Mouse (Mus musculus): ENCODE results near the gene Hoxa9. TPM values are rescaled to one million over a fixed set of nuclear protein-coding genes. Genes with fewer than 3 reads are reported as not detected.

Gene Hoxa9
- polyA plus RNA-seq, 1 experiment from 2014 or later, result 0.13 TPM

GRCm38 (mm10) chr6:52232568-52232965, 1.7 kb upstream of the Hoxa9 start:
- Histone ChIP-seq H3K27me3 (peaks cover 96% of the 10 kb centered on the region), H3K36me3 (no peaks in the 10 kb centered on the region), H3K4me3 (no peak overlapping the region), H3K4me2 (0 out of 2 replicates have a peak overlapping the region, but pooled peaks have one; percentile 4), H3K9ac (no peak overlapping the region), H3K4me1 (replicated peaks) (peaks cover 14% of the 10 kb centered on the region), H3K9me3 (replicated peaks) (no peaks in the 10 kb centered on the region), H3K27ac (no peak overlapping the region)
- WGBS, result 2% methylated on average over 18 of the region's 18 CpGs
- no peak for ATAC-seq (replicated peaks; ENCODE audit: insufficient number of reproducible peaks, insufficient read depth, low FRiP score, low read depth)

DNA sequence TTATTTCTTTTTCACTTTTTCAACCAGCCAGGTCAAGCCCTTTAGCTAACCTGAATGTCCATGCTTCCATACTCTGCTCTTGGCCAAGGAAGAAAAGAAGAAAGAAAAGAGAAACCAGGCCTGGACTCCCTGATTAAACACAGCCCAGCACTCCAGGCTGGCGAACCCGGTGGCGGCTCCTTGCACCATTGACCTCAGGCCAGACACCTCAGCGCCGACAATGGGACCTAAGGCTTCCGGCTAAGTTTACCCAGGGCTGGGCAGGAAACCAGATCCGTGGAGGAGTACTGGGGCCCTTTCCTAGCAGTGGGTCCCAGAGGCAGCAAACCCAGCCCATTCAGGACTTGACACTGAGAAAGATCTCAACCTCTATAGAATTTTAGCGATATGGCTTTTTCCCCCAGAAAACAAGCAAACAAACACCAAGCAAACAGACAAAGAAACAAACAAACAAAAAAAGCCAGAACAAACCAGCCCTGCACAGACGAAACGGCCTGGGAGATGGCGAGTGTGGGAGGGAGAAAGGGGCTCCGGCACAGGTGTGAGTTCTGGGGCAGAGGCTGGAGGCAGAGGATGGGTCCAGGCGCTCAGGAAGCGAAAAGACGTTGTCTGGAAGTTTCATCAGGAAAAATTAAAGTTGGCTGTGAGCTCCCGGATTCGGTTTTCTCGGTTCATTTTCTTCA, 1.1 kb upstream of the Hoxa9 start:
- Histone ChIP-seq H3K36me3 (no peaks in the 10 kb centered on the region), H3K27ac (no peak overlapping the region), H3K4me3 (no peak overlapping the region), H3K4me1 (replicated peaks) (peaks cover 14% of the 10 kb centered on the region), H3K9ac (no peak overlapping the region), H3K9me3 (replicated peaks) (no peaks in the 10 kb centered on the region), H3K27me3 (peaks cover 96% of the 10 kb centered on the region), H3K4me2 (0 out of 2 replicates have a peak overlapping the region, but pooled peaks have one; percentile 4)
- no peak for ATAC-seq (replicated peaks; ENCODE audit: insufficient number of reproducible peaks, insufficient read depth, low FRiP score, low read depth)
- WGBS, result 2% methylated on average over 18 of the region's 18 CpGs

DNA sequence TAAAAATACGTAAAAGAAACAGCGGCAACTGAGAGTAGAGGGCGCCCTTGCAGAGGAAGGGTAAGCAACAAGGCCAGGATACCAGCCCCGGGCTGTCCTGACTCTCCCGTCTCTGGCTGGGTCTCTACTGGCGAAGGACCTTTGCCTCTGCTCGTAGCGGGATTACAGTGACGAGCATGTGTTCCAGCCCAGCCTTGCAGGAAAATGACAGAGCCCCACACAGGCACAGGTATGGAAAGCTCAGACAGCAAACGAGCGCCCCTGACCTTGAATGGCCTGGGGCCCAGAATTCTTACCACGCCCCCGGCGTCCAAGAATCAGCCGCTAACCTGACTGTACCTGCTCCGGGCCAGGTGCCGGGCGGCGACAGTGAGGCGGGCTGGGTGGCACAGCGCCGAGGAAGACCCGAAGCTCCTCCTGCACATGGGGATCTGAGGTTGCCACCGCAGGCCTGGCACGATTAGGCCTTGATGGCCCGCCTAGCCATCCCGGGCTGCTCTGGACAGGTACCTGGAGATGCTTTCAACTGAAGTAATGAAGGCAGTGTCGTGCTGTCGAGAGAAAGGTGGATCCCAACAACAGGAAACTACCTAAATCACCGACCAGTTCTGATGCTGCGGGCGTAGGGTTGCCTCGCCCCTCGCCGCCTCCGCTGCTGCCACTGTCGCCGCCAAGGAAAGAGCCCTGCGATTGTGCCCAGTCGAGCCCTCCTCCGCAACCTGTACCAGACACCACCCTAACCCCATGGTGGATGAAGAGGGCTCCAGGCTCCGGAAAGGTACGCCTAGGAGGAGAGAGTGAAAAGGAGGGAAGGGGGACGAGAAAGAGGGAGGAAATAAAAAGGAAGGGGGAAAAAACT, 1.1 kb downstream of the Hoxa9 start:
- Histone ChIP-seq H3K4me1 (replicated peaks) (peaks cover 19% of the 10 kb centered on the region), H3K27me3 (peaks cover 96% of the 10 kb centered on the region), H3K9ac (no peak overlapping the region), H3K27ac (no peak overlapping the region), H3K4me3 (peak overlapping the region; percentile 5; the same call in 1 of the 2 replicates), H3K36me3 (no peaks in the 10 kb centered on the region), H3K9me3 (replicated peaks) (no peaks in the 10 kb centered on the region), H3K4me2 (no peak overlapping the region)
- WGBS, result 2% methylated on average over 44 of the region's 44 CpGs
- no peak for ATAC-seq (replicated peaks; ENCODE audit: insufficient number of reproducible peaks, insufficient read depth, low FRiP score, low read depth)

GRCm38 (mm10) chr6:52228475-52229465, 2.1 kb downstream of the Hoxa9 start:
- peaks cover 14% of the 10 kb centered on the region for H3K4me1 ChIP-seq (replicated peaks)
- no peak overlapping the region for H3K27ac ChIP-seq
- no peak for ATAC-seq (replicated peaks; ENCODE audit: insufficient number of reproducible peaks, insufficient read depth, low FRiP score, low read depth)
- H3K9me3 ChIP-seq (replicated peaks), result no peaks in the 10 kb centered on the region
- no peaks in the 10 kb centered on the region for H3K36me3 ChIP-seq
- no peak overlapping the region for H3K9ac ChIP-seq
- H3K4me2 ChIP-seq, result no peak overlapping the region
- peaks cover 96% of the 10 kb centered on the region for H3K27me3 ChIP-seq
- 0 out of 2 replicates have a peak overlapping the region, but pooled peaks have one; percentile 0 for H3K4me3 ChIP-seq
- WGBS, result 3% methylated on average over 38 of the region's 38 CpGs

GRCm38 (mm10) chr6:52227470-52228222, 3.2 kb downstream of the Hoxa9 start:
- peaks cover 96% of the 10 kb centered on the region for H3K27me3 ChIP-seq
- WGBS, result 11% methylated on average over 11 of the region's 11 CpGs
- no peak overlapping the region for H3K9ac ChIP-seq
- peaks cover 14% of the 10 kb centered on the region for H3K4me1 ChIP-seq (replicated peaks)
- H3K4me2 ChIP-seq, result no peak overlapping the region
- no peak for ATAC-seq (replicated peaks; ENCODE audit: insufficient number of reproducible peaks, insufficient read depth, low FRiP score, low read depth)
- no peak overlapping the region for H3K4me3 ChIP-seq
- no peaks in the 10 kb centered on the region for H3K36me3 ChIP-seq
- no peaks in the 10 kb centered on the region for H3K9me3 ChIP-seq (replicated peaks)
- H3K27ac ChIP-seq, result no peak overlapping the region

- no peak for ATAC-seq (replicated peaks; ENCODE audit: insufficient number of reproducible peaks, insufficient read depth, low FRiP score, low read depth)
- H3K4me1 ChIP-seq (replicated peaks), result peaks cover 14% of the 10 kb centered on the region
- H3K27ac ChIP-seq, result no peak overlapping the region
- H3K9ac ChIP-seq, result no peak overlapping the region
- no peaks in the 10 kb centered on the region for H3K36me3 ChIP-seq
- H3K9me3 ChIP-seq (replicated peaks), result no peaks in the 10 kb centered on the region
- H3K4me3 ChIP-seq, result no peak overlapping the region
- H3K27me3 ChIP-seq, result peaks cover 96% of the 10 kb centered on the region
- no peak overlapping the region for H3K4me2 ChIP-seq
- 5% methylated on average over 26 of the region's 26 CpGs for WGBS
These were observed 4.2 kb downstream of the Hoxa9 start for GRCm38 (mm10) chr6:52226569-52227257.

DNA sequence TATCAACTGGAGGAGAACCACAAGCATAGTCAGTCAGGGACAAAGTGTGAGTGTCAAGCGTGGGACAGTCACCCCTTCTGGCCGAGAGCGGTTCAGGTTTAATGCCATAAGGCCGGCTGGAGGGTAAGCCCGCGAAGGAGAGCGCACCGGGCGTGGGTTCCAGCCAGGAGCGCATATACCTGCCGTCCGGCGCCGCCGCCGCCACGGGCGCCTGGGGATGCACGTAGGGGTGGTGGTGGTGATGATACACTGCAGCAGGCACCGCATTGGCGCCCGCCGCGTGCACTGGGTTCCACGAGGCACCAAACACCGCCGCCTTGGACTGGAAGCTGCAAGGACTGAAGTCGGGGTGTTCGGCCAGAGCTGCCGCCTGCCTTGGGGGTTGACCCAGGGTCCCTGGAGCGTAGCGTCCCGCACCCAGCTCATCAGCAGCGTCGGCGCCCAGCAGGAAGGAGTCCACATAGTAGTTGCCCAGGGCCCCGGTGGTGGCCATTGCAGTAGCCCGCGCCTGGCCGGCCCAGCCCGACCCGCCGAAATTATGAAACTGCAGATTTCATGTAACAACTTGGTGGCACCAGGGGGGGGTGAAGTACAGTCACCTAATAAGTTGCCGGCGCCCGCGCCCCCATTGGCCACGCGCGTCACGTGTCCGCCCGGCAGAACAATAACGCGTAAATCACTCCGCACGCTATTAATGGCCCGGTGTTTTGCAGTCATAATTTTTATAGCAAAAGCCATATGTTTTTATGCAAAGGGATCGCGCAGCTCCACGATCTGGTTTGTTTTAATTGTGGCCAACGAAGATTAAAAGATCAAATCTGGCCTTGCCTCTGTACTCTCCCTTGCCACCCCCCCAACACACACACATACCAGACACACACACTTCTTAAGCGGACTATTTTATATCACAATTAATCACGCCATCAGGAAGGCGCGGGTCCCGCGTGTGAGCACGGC, 5.0 kb downstream of the Hoxa9 start:
- no peak for ATAC-seq (replicated peaks; ENCODE audit: insufficient number of reproducible peaks, insufficient read depth, low FRiP score, low read depth)
- 3% methylated on average over 69 of the region's 69 CpGs for WGBS
- H3K4me2 ChIP-seq, result peak overlapping the region; percentile 13; the same call in 1 of the 2 replicates
- no peak overlapping the region for H3K27ac ChIP-seq
- peaks cover 20% of the 10 kb centered on the region for H3K4me1 ChIP-seq (replicated peaks)
- no peaks in the 10 kb centered on the region for H3K9me3 ChIP-seq (replicated peaks)
- no peaks in the 10 kb centered on the region for H3K36me3 ChIP-seq
- H3K4me3 ChIP-seq, result peak overlapping the region; percentile 26
- no peak overlapping the region for H3K9ac ChIP-seq
- H3K27me3 ChIP-seq, result peaks cover 97% of the 10 kb centered on the region

GRCm38 (mm10) chr6:52224895-52225611, 5.8 kb downstream of the Hoxa9 start:
- WGBS, result 2% methylated on average over 36 of the region's 36 CpGs
- peak overlapping the region; percentile 13; the same call in 1 of the 2 replicates for H3K4me2 ChIP-seq
- peaks cover 97% of the 10 kb centered on the region for H3K27me3 ChIP-seq

More at GRCm38 (mm10) chr6:52224895-52225611, 5.8 kb downstream of the Hoxa9 start:
- peak overlapping the region; percentile 26; the same call in 1 of the 2 replicates for H3K4me3 ChIP-seq
- H3K9me3 ChIP-seq (replicated peaks), result no peaks in the 10 kb centered on the region
- H3K36me3 ChIP-seq, result no peaks in the 10 kb centered on the region
- peaks cover 16% of the 10 kb centered on the region for H3K4me1 ChIP-seq (replicated peaks)
- H3K9ac ChIP-seq, result no peak overlapping the region
- ATAC-seq (replicated peaks; ENCODE audit: insufficient number of reproducible peaks, insufficient read depth, low FRiP score, low read depth), result no peak
- H3K27ac ChIP-seq, result no peak overlapping the region

All from heart, embryonic 15.5 days (tissue).